Mouse (Mus musculus): Measurements from ENCODE around the gene Psip1. TPM values are rescaled to one million over a fixed set of nuclear protein-coding genes. Genes with fewer than 3 reads are reported as not detected.
"Not testable (repeated sequence)": the region's sequence is repeated elsewhere in the genome, so short reads cannot be mapped to it uniquely, and the experiment has no call there.

Gene Psip1
- polyA plus RNA-seq (2012; fragmentation: generic; extraction: Trizol) = 24.0 TPM

DNA sequence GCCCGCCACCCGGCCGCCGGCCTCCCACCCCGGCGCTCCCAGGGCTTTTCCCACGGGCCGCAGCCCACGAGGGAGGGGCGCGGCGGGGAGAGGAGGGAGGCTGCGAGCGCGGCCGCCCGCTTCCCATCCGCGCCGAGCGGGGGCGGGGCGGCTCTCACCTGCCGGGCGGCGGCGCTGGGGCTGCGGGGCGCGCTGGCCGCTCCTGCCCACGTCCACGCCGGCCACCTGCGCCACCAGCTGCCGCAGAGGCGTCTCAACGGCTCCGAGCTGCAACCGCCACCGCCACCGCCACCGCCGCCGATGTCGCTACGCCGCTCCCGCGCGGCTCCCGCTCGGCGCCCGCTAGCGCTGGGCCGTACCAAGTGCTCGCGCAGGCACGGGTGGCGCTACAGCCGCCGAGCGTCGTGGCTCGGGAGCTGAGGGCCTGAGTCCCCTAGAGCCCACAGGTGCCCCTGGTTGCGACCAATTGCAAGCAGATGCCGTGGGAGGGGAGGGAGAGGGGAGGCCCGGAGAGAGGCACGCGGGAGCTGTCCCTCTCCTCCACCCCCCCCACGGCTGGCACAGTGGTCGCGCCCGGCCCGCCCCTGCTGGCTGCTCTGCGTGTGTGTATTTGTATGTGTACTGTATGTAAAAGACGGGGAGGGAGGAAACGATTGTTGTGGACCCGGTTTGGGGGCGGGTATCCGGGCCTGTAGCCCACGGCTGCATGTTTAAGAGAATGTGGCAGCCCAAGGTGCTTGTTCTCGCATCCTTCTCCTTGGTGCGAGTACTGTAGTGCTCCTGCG is at the start of gene Psip1:
TSS of gene Psip1 (minus strand) at position 343 of the 785 bp plus-strand sequence.
- Histone ChIP-seq H3K27me3 (ENCODE audit: control insufficient read depth, insufficient read depth, insufficient read length) (no peaks in the 10 kb centered on the region), H3K4me3 (peak within 1 kb of the TSS; percentile 40), H3K36me3 (ENCODE audit: control insufficient read depth, insufficient read depth) (peaks cover 15% of the 10 kb centered on the region), H3K79me2 (ENCODE audit: control insufficient read depth, insufficient read depth) (peaks cover 40% of the 10 kb centered on the region), H3K4me2 (ENCODE audit: low read depth) (peak within 1 kb of the TSS; percentile 96), H3ac (ENCODE audit: control insufficient read depth, insufficient read length) (peak within 1 kb of the TSS; percentile 78)
- TF ChIP-seq MYOD1 (IDR thresholded peaks at IDR 0.05; ENCODE audit: control insufficient read depth in 1 of 3, insufficient read length in 2 of 3, low read depth in 2 of 3) (peak in 2 of 3 experiments; percentile 17 to 62), E2F4 (IDR thresholded peaks at IDR 0.05; ENCODE audit: insufficient read depth) (no peak), POLR2A (IDR thresholded peaks at IDR 0.05; ENCODE audit: insufficient read length, low read depth) (peak; percentile 92), POLR2AphosphoS2 (IDR thresholded peaks at IDR 0.05; ENCODE audit: insufficient read length, low read depth) (peak; percentile 86), MYOG (IDR thresholded peaks at IDR 0.05; ENCODE audit: control insufficient read depth in 1 of 3, insufficient read depth in 1 of 3, insufficient read length in 2 of 3, low read depth in 2 of 3) (peak in 2 of 3 experiments; percentile 33 to 56), TCF3 (IDR thresholded peaks at IDR 0.05; ENCODE audit: insufficient read length, low read depth) (peak; percentile 44)

DNA sequence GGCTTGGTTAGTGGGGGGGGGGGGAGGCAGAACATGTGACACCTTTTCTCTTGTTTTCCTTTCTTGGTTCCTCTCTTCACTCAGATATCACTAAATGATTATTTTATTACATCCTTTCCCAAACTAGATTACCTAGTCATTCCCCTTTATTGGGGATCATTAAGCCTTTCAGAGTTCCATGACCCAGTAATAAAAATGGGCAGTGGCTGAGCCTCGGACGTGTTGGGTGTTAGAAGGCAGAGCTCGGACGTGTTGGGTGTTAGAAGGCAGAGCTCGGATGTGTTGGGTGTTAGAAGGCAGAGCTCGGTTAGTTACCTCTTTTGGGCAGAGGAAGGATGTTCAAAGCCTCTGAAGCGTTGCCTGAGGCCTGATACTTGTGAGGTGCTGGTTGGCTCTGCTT is 47.8 kb upstream of the Psip1 start:
- no peaks in the 10 kb centered on the region for H3K36me3 ChIP-seq (ENCODE audit: control insufficient read depth, insufficient read depth)
- no peak overlapping the region for H3K4me2 ChIP-seq (ENCODE audit: low read depth)
- no peaks in the 10 kb centered on the region for H3K79me2 ChIP-seq (ENCODE audit: control insufficient read depth, insufficient read depth)
- no peak overlapping the region for H3ac ChIP-seq (ENCODE audit: control insufficient read depth, insufficient read length)
- H3K4me3 ChIP-seq = no peak overlapping the region
- TF ChIP-seq MYOG (IDR thresholded peaks at IDR 0.05; ENCODE audit: control insufficient read depth in 1 of 3, insufficient read depth in 1 of 3, insufficient read length in 2 of 3, low read depth in 2 of 3) = no peak
- TF ChIP-seq E2F4 (IDR thresholded peaks at IDR 0.05; ENCODE audit: insufficient read depth) = no peak
- no peak for TF ChIP-seq POLR2AphosphoS2 (IDR thresholded peaks at IDR 0.05; ENCODE audit: insufficient read length, low read depth)
- TF ChIP-seq CEBPB (IDR thresholded peaks at IDR 0.05; ENCODE audit: insufficient read depth, poor library complexity, severe bottlenecking) = no peak
- TF ChIP-seq TCF12 (IDR thresholded peaks at IDR 0.05; ENCODE audit: insufficient read depth, poor library complexity, severe bottlenecking) = no peak
- no peak for TF ChIP-seq REST (IDR thresholded peaks at IDR 0.05; ENCODE audit: insufficient read depth, insufficient read length)
- no peak for TF ChIP-seq POLR2A (IDR thresholded peaks at IDR 0.05; ENCODE audit: insufficient read length, low read depth)
- no peak for TF ChIP-seq MAX (IDR thresholded peaks at IDR 0.05; ENCODE audit: low read depth)
- TF ChIP-seq MYOD1 (IDR thresholded peaks at IDR 0.05; ENCODE audit: control insufficient read depth in 1 of 3, insufficient read length in 2 of 3, low read depth in 2 of 3) = no peak
- no peak for TF ChIP-seq TCF3 (IDR thresholded peaks at IDR 0.05; ENCODE audit: insufficient read length, low read depth)
- TF ChIP-seq USF1 (IDR thresholded peaks at IDR 0.05; ENCODE audit: low read depth) = no peak
- no peak for TF ChIP-seq SRF (IDR thresholded peaks at IDR 0.05; ENCODE audit: control insufficient read depth, insufficient read length, low read depth)
- no peaks in the 10 kb centered on the region for H3K27me3 ChIP-seq (ENCODE audit: control insufficient read depth, insufficient read depth, insufficient read length)

DNA sequence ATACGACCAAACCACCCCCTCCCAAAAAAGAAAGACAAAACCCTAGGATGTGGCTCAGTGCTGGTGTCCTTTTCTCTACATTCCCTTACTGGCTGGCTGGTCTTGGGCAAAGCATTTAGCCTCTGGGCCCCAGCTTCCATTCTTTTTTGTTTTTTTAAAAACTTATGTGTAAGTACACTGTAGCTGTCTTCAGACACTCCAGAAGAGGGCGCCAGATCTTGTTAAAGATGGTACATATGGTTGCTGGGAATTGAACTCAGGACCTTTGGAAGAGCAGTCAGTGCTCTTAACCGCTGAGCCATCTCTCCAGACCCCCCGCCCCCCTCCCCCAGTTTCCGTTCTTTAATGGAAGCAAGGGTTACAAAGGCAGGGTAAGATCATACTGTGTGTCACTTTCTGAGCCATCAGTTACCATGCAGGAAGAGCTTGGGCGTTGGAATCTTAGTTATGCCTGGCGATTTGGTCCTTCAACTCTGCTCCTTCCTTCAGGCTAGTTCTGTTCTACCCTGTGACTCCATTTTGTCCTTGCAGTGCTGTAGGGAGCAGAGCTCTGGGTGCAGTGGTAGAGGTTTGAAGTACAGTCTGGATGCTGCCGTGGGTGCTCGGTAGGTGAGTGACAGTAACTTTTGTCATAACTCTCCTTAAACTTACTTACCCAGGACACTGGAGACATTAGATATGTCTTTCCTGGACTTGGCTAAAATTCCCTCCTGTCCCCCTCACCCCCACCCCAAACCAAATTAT is 47.1 kb upstream of the Psip1 start:
- no peaks in the 10 kb centered on the region for H3K79me2 ChIP-seq (ENCODE audit: control insufficient read depth, insufficient read depth)
- no peak for TF ChIP-seq MAX (IDR thresholded peaks at IDR 0.05; ENCODE audit: low read depth)
- no peak for TF ChIP-seq POLR2AphosphoS2 (IDR thresholded peaks at IDR 0.05; ENCODE audit: insufficient read length, low read depth)
- no peak for TF ChIP-seq E2F4 (IDR thresholded peaks at IDR 0.05; ENCODE audit: insufficient read depth)
- no peak for TF ChIP-seq SRF (IDR thresholded peaks at IDR 0.05; ENCODE audit: control insufficient read depth, insufficient read length, low read depth)
- TF ChIP-seq CEBPB (IDR thresholded peaks at IDR 0.05; ENCODE audit: insufficient read depth, poor library complexity, severe bottlenecking) = no peak
- TF ChIP-seq POLR2A (IDR thresholded peaks at IDR 0.05; ENCODE audit: insufficient read length, low read depth) = no peak
- no peak for TF ChIP-seq TCF12 (IDR thresholded peaks at IDR 0.05; ENCODE audit: insufficient read depth, poor library complexity, severe bottlenecking)
- no peak for TF ChIP-seq MYOG (IDR thresholded peaks at IDR 0.05; ENCODE audit: control insufficient read depth in 1 of 3, insufficient read depth in 1 of 3, insufficient read length in 2 of 3, low read depth in 2 of 3)
- no peak for TF ChIP-seq REST (IDR thresholded peaks at IDR 0.05; ENCODE audit: insufficient read depth, insufficient read length)
- no peak for TF ChIP-seq MYOD1 (IDR thresholded peaks at IDR 0.05; ENCODE audit: control insufficient read depth in 1 of 3, insufficient read length in 2 of 3, low read depth in 2 of 3)
- no peak for TF ChIP-seq TCF3 (IDR thresholded peaks at IDR 0.05; ENCODE audit: insufficient read length, low read depth)
- TF ChIP-seq USF1 (IDR thresholded peaks at IDR 0.05; ENCODE audit: low read depth) = no peak
- no peak overlapping the region for H3K4me3 ChIP-seq
- no peak overlapping the region for H3ac ChIP-seq (ENCODE audit: control insufficient read depth, insufficient read length)
- H3K27me3 ChIP-seq (ENCODE audit: control insufficient read depth, insufficient read depth, insufficient read length) = no peaks in the 10 kb centered on the region
- no peaks in the 10 kb centered on the region for H3K36me3 ChIP-seq (ENCODE audit: control insufficient read depth, insufficient read depth)
- H3K4me2 ChIP-seq (ENCODE audit: low read depth) = no peak overlapping the region

DNA sequence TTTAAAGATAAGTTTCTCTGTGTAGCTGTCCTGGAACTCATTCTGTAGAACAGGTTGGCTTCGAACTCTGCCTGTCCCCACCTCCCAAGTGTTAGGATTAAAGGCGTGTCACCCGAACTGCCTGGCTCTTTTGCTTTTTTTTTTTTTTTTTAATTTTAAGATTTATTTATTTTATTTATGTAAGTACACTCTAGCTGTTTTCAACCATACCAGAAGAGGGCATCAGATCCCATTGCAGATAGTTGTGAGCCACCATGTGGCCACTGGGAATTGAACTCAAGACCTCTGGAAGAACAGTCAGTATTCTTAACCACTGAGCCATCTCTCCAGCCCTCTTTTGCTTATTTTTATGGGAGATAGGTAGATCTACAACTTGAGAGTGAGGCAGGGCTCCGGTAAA is 43.8 kb upstream of the Psip1 start:
- not testable (repeated sequence) for H3K4me2 ChIP-seq (ENCODE audit: low read depth); H3K36me3 ChIP-seq (ENCODE audit: control insufficient read depth, insufficient read depth); H3ac ChIP-seq (ENCODE audit: control insufficient read depth, insufficient read length); H3K27me3 ChIP-seq (ENCODE audit: control insufficient read depth, insufficient read depth, insufficient read length); H3K79me2 ChIP-seq (ENCODE audit: control insufficient read depth, insufficient read depth); H3K4me3 ChIP-seq

DNA sequence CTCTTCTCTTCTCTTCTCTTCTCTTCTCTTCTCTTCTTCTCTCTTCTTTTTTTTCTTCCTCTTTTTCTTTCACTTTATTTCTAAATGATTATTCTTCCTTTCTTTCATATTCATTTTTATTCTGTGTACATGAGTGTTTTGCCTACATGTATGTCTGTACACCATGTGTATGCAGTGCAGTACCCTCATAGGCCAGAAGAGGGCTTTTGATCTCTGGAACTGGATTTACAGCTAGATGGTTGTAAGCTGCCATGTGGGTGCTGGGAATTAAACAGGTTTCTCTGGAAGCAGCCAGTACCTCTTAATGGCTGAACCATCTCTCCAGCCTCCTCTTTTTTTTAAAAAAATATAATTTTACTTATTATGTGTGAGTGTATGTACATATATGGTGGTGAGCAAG is 41.7 kb upstream of the Psip1 start:
- Histone ChIP-seq H3K79me2 (ENCODE audit: control insufficient read depth, insufficient read depth) (no peaks in the 10 kb centered on the region), H3K36me3 (ENCODE audit: control insufficient read depth, insufficient read depth) (no peaks in the 10 kb centered on the region), H3K27me3 (ENCODE audit: control insufficient read depth, insufficient read depth, insufficient read length) (no peaks in the 10 kb centered on the region), H3K4me3 (no peak overlapping the region), H3ac (ENCODE audit: control insufficient read depth, insufficient read length) (no peak overlapping the region), H3K4me2 (ENCODE audit: low read depth) (no peak overlapping the region)
- no peak for TF ChIP-seq MAX (IDR thresholded peaks at IDR 0.05; ENCODE audit: low read depth)
- TF ChIP-seq CEBPB (IDR thresholded peaks at IDR 0.05; ENCODE audit: insufficient read depth, poor library complexity, severe bottlenecking) = no peak
- TF ChIP-seq USF1 (IDR thresholded peaks at IDR 0.05; ENCODE audit: low read depth) = no peak
- TF ChIP-seq E2F4 (IDR thresholded peaks at IDR 0.05; ENCODE audit: insufficient read depth) = no peak
- no peak for TF ChIP-seq TCF3 (IDR thresholded peaks at IDR 0.05; ENCODE audit: insufficient read length, low read depth)
- no peak for TF ChIP-seq TCF12 (IDR thresholded peaks at IDR 0.05; ENCODE audit: insufficient read depth, poor library complexity, severe bottlenecking)
- TF ChIP-seq POLR2A (IDR thresholded peaks at IDR 0.05; ENCODE audit: insufficient read length, low read depth) = no peak
- TF ChIP-seq MYOD1 (IDR thresholded peaks at IDR 0.05; ENCODE audit: control insufficient read depth in 1 of 3, insufficient read length in 2 of 3, low read depth in 2 of 3) = no peak
- TF ChIP-seq MYOG (IDR thresholded peaks at IDR 0.05; ENCODE audit: control insufficient read depth in 1 of 3, insufficient read depth in 1 of 3, insufficient read length in 2 of 3, low read depth in 2 of 3) = no peak
- TF ChIP-seq POLR2AphosphoS2 (IDR thresholded peaks at IDR 0.05; ENCODE audit: insufficient read length, low read depth) = no peak
- TF ChIP-seq REST (IDR thresholded peaks at IDR 0.05; ENCODE audit: insufficient read depth, insufficient read length) = no peak
- TF ChIP-seq SRF (IDR thresholded peaks at IDR 0.05; ENCODE audit: control insufficient read depth, insufficient read length, low read depth) = no peak

All from myocyte (in vitro differentiated cells).